Mouse (Mus musculus) lung, adult 2 months (tissue): ENCODE data around the gene Dmrtc2.

Experiments used
- CTCF ChIP-seq: fragments of 200-500 bp; IDR thresholded peaks from 2 replicates; pipeline ENCODE4 v1.5.1; 2011; ENCODE audit warnings: mild to moderate bottlenecking, low read length, control low read depth; ENCODE audit not compliant: insufficient read depth
- POLR2A ChIP-seq: fragments of 200-500 bp; IDR thresholded peaks from 2 replicates; pipeline ENCODE4 v1.6.1; 2011; ENCODE audit warnings: low read depth, mild to moderate bottlenecking, control low read depth, low read length, borderline replicate concordance; ENCODE audit errors: extremely low read depth

DNA sequence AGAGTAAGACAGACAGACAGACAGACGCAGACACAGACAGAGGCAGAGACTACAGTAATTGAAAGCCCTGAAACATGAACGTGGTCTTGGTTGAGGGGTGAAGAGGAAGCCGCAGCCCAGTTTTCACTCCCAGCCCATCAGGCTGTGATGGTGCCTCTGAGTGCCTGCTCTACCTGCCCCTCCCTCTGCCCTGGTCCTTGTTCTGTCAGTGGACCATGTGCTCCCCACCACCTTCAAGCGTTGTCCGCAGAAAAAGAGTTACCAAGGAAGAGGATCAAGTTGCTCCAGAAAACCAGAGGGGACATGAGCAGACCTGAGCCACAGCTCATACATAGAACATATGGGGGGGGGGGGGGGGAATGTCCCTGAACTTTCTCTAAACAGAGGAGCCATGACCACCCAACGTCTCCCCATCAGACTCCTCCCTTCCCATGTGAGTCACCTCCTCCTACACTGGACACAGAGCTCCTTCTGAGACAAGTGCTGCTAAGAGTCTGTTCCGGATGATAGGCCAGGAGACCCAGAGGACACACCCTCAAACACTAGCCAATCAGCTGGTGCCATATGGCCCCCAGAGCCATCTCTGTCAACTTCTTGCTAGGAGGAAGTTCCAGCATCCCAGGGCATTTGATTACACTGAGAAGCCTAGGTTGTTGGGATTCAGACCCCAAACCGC, 17.2 kb upstream of the Dmrtc2 start:
- TF ChIP-seq POLR2A (no peak), CTCF (no peak)
